Mouse (Mus musculus): ENCODE results near the gene Cstb.
"Not testable (repeated sequence)": the region's sequence is repeated elsewhere in the genome, so short reads cannot be mapped to it uniquely, and the experiment has no call there.

The Cstb gene

GRCm38 (mm10) chr10:78414936-78415335 is 10.5 kb upstream of the Cstb start:
- DNase-seq (ENCODE audit: low read depth, low spot score) = not testable (repeated sequence)

GRCm38 (mm10) chr10:78417888-78418287 is 7.6 kb upstream of the Cstb start:
- DNase-seq (ENCODE audit: low read depth, low spot score) = no peak

GRCm38 (mm10) chr10:78418791-78419190 is 6.7 kb upstream of the Cstb start:
- no peak for DNase-seq (ENCODE audit: low read depth, low spot score)

GRCm38 (mm10) chr10:78420929-78421328 is 4.5 kb upstream of the Cstb start:
- DNase-seq (ENCODE audit: low read depth, low spot score) = no peak

GRCm38 (mm10) chr10:78422614-78423013 is 2.9 kb upstream of the Cstb start:
- no peak for DNase-seq (ENCODE audit: low read depth, low spot score)

GRCm38 (mm10) chr10:78426117-78426735 is 757 bp downstream of the Cstb start:
- no peak for DNase-seq (ENCODE audit: low read depth, low spot score)

GRCm38 (mm10) chr10:78428070-78428469 is 2.6 kb downstream of the Cstb start:
- no peak for DNase-seq (ENCODE audit: low read depth, low spot score)

- no peak for DNase-seq (ENCODE audit: low read depth, low spot score)
Observed at GRCm38 (mm10) chr10:78429180-78429579, 3.7 kb downstream of the Cstb start.

- no peak for DNase-seq (ENCODE audit: low read depth, low spot score)
Observed at GRCm38 (mm10) chr10:78429776-78430175, 4.3 kb downstream of the Cstb start.

- no peak for DNase-seq (ENCODE audit: low read depth, low spot score)
Observed at GRCm38 (mm10) chr10:78432853-78433252, 7.4 kb downstream of the Cstb start.

- peak; percentile 85 for DNase-seq (ENCODE audit: low read depth, low spot score)
Observed at GRCm38 (mm10) chr10:78438094-78438493, 12.6 kb downstream of the Cstb start.

GRCm38 (mm10) chr10:78439550-78439949 is 14.1 kb downstream of the Cstb start:
- DNase-seq (ENCODE audit: low read depth, low spot score) = peak; percentile 49

- no peak for DNase-seq (ENCODE audit: low read depth, low spot score)
Observed at GRCm38 (mm10) chr10:78439990-78440389, 14.5 kb downstream of the Cstb start.

GRCm38 (mm10) chr10:78440812-78441211 is 15.3 kb downstream of the Cstb start:
- peak; percentile 62 for DNase-seq (ENCODE audit: low read depth, low spot score)

GRCm38 (mm10) chr10:78441606-78442005 is 16.1 kb downstream of the Cstb start:
- no peak for DNase-seq (ENCODE audit: low read depth, low spot score)

GRCm38 (mm10) chr10:78442292-78442691 is 16.8 kb downstream of the Cstb start:
- no peak for DNase-seq (ENCODE audit: low read depth, low spot score)

GRCm38 (mm10) chr10:78446195-78446594 is 20.7 kb downstream of the Cstb start:
- DNase-seq (ENCODE audit: low read depth, low spot score) = no peak

GRCm38 (mm10) chr10:78447396-78447795 is 21.9 kb downstream of the Cstb start:
- no peak for DNase-seq (ENCODE audit: low read depth, low spot score)

- no peak for DNase-seq (ENCODE audit: low read depth, low spot score)
Observed at GRCm38 (mm10) chr10:78450761-78451160, 25.3 kb downstream of the Cstb start.

GRCm38 (mm10) chr10:78452641-78453040 is 27.2 kb downstream of the Cstb start:
- no peak for DNase-seq (ENCODE audit: low read depth, low spot score)

- no peak for DNase-seq (ENCODE audit: low read depth, low spot score)
Observed at GRCm38 (mm10) chr10:78456696-78457095, 31.2 kb downstream of the Cstb start.

- peak; percentile 91 for DNase-seq (ENCODE audit: low read depth, low spot score)
Observed at GRCm38 (mm10) chr10:78457495-78458347, 32.3 kb downstream of the Cstb start.
